Mouse (Mus musculus): ENCODE measurements around the gene Ms4a6b. TPM values are rescaled to one million over a fixed set of nuclear protein-coding genes. Genes with fewer than 3 reads are reported as not detected.
"Not testable (repeated sequence)": the region's sequence is repeated elsewhere in the genome, so short reads cannot be mapped to it uniquely, and the experiment has no call there.

Gene Ms4a6b
- polyA plus RNA-seq, 1 experiment from 2014 or later = 7.7 TPM

GRCm38 (mm10) chr19:11513458-11513857 is 2.9 kb upstream of the Ms4a6b start:
- Histone ChIP-seq H3K4me2 (ENCODE audit: low read length) (no peak overlapping the region), H3K4me3 (ENCODE audit: low read depth, low read length) (no peak overlapping the region), H3K9ac (ENCODE audit: low read length) (no peak overlapping the region), H3K4me1 (replicated peaks; ENCODE audit: control insufficient read depth, insufficient read depth, low read length) (no peaks in the 10 kb centered on the region), H3K9me3 (ENCODE audit: control insufficient read depth, low read length) (no peaks in the 10 kb centered on the region), H3K27ac (ENCODE audit: low read depth) (no peak overlapping the region), H3K27me3 (replicated peaks; ENCODE audit: control insufficient read depth, insufficient read depth, low read length) (no peaks in the 10 kb centered on the region), H3K36me3 (ENCODE audit: control insufficient read depth, insufficient read depth, low read length) (no peaks in the 10 kb centered on the region)
- WGBS = 60% methylated on average over 1 of the region's 1 CpGs
- DNase-seq (ENCODE audit: low spot score) = no peak
- ATAC-seq (replicated peaks; ENCODE audit: low FRiP score, low TSS enrichment, low read depth) = no peak

GRCm38 (mm10) chr19:11516845-11517244 is 533 bp downstream of the Ms4a6b start:
- H3K27me3 ChIP-seq (replicated peaks; ENCODE audit: control insufficient read depth, insufficient read depth, low read length) = no peaks in the 10 kb centered on the region
- H3K9ac ChIP-seq (ENCODE audit: low read length) = no peak overlapping the region
- DNase-seq (ENCODE audit: low spot score) (no peak), ATAC-seq (replicated peaks; ENCODE audit: low FRiP score, low TSS enrichment, low read depth) (no peak)
- H3K27ac ChIP-seq (ENCODE audit: low read depth) = no peak overlapping the region
- no peak overlapping the region for H3K4me2 ChIP-seq (ENCODE audit: low read length)
- H3K36me3 ChIP-seq (ENCODE audit: control insufficient read depth, insufficient read depth, low read length) = no peaks in the 10 kb centered on the region
- H3K4me1 ChIP-seq (replicated peaks; ENCODE audit: control insufficient read depth, insufficient read depth, low read length) = no peaks in the 10 kb centered on the region
- WGBS = 61% methylated on average over 4 of the region's 4 CpGs
- H3K9me3 ChIP-seq (ENCODE audit: control insufficient read depth, low read length) = no peaks in the 10 kb centered on the region
- H3K4me3 ChIP-seq (ENCODE audit: low read depth, low read length) = no peak overlapping the region

GRCm38 (mm10) chr19:11517373-11517772 is 1.1 kb downstream of the Ms4a6b start:
- not testable (repeated sequence) for H3K27me3 ChIP-seq (replicated peaks; ENCODE audit: control insufficient read depth, insufficient read depth, low read length); ATAC-seq (replicated peaks; ENCODE audit: low FRiP score, low TSS enrichment, low read depth); DNase-seq (ENCODE audit: low spot score); H3K4me2 ChIP-seq (ENCODE audit: low read length); H3K4me1 ChIP-seq (replicated peaks; ENCODE audit: control insufficient read depth, insufficient read depth, low read length); H3K9me3 ChIP-seq (ENCODE audit: control insufficient read depth, low read length); H3K4me3 ChIP-seq (ENCODE audit: low read depth, low read length); H3K36me3 ChIP-seq (ENCODE audit: control insufficient read depth, insufficient read depth, low read length); H3K27ac ChIP-seq (ENCODE audit: low read depth); H3K9ac ChIP-seq (ENCODE audit: low read length)
- 35% methylated on average over 1 of the region's 1 CpGs for WGBS

GRCm38 (mm10) chr19:11518356-11518755 is 2.0 kb downstream of the Ms4a6b start:
- not testable (repeated sequence) for H3K36me3 ChIP-seq (ENCODE audit: control insufficient read depth, insufficient read depth, low read length); DNase-seq (ENCODE audit: low spot score); H3K27ac ChIP-seq (ENCODE audit: low read depth); H3K4me2 ChIP-seq (ENCODE audit: low read length); H3K4me1 ChIP-seq (replicated peaks; ENCODE audit: control insufficient read depth, insufficient read depth, low read length); H3K4me3 ChIP-seq (ENCODE audit: low read depth, low read length); H3K9ac ChIP-seq (ENCODE audit: low read length); H3K9me3 ChIP-seq (ENCODE audit: control insufficient read depth, low read length); ATAC-seq (replicated peaks; ENCODE audit: low FRiP score, low TSS enrichment, low read depth); H3K27me3 ChIP-seq (replicated peaks; ENCODE audit: control insufficient read depth, insufficient read depth, low read length)
- 76% methylated on average over 2 of the region's 2 CpGs for WGBS

- WGBS = 88% methylated on average over 3 of the region's 3 CpGs
- Histone ChIP-seq H3K9ac (ENCODE audit: low read length) (no peak overlapping the region), H3K27ac (ENCODE audit: low read depth) (no peak overlapping the region), H3K9me3 (ENCODE audit: control insufficient read depth, low read length) (no peaks in the 10 kb centered on the region), H3K4me2 (ENCODE audit: low read length) (no peak overlapping the region), H3K4me3 (ENCODE audit: low read depth, low read length) (no peak overlapping the region), H3K27me3 (replicated peaks; ENCODE audit: control insufficient read depth, insufficient read depth, low read length) (no peaks in the 10 kb centered on the region), H3K4me1 (replicated peaks; ENCODE audit: control insufficient read depth, insufficient read depth, low read length) (no peaks in the 10 kb centered on the region), H3K36me3 (ENCODE audit: control insufficient read depth, insufficient read depth, low read length) (no peaks in the 10 kb centered on the region)
- DNase-seq (ENCODE audit: low spot score) = no peak
- ATAC-seq (replicated peaks; ENCODE audit: low FRiP score, low TSS enrichment, low read depth) = no peak
Measured at GRCm38 (mm10) chr19:11520146-11520545, 3.8 kb downstream of the Ms4a6b start.

GRCm38 (mm10) chr19:11533421-11533820 is 17.1 kb downstream of the Ms4a6b start:
- no peak overlapping the region for H3K4me3 ChIP-seq (ENCODE audit: low read depth, low read length)
- no peak overlapping the region for H3K9ac ChIP-seq (ENCODE audit: low read length)
- no peaks in the 10 kb centered on the region for H3K27me3 ChIP-seq (replicated peaks; ENCODE audit: control insufficient read depth, insufficient read depth, low read length)
- DNase-seq (ENCODE audit: low spot score) (no peak), ATAC-seq (replicated peaks; ENCODE audit: low FRiP score, low TSS enrichment, low read depth) (no peak)
- no peak overlapping the region for H3K4me2 ChIP-seq (ENCODE audit: low read length)
- 82% methylated on average over 1 of the region's 1 CpGs for WGBS
- H3K36me3 ChIP-seq (ENCODE audit: control insufficient read depth, insufficient read depth, low read length) = no peaks in the 10 kb centered on the region
- no peaks in the 10 kb centered on the region for H3K9me3 ChIP-seq (ENCODE audit: control insufficient read depth, low read length)
- H3K27ac ChIP-seq (ENCODE audit: low read depth) = no peak overlapping the region
- H3K4me1 ChIP-seq (replicated peaks; ENCODE audit: control insufficient read depth, insufficient read depth, low read length) = no peaks in the 10 kb centered on the region

- DNase-seq (ENCODE audit: low spot score) (no peak), ATAC-seq (replicated peaks; ENCODE audit: low FRiP score, low TSS enrichment, low read depth) (no peak)
- Histone ChIP-seq H3K9ac (ENCODE audit: low read length) (no peak overlapping the region), H3K36me3 (ENCODE audit: control insufficient read depth, insufficient read depth, low read length) (no peaks in the 10 kb centered on the region), H3K27me3 (replicated peaks; ENCODE audit: control insufficient read depth, insufficient read depth, low read length) (no peaks in the 10 kb centered on the region), H3K4me2 (ENCODE audit: low read length) (no peak overlapping the region), H3K4me3 (ENCODE audit: low read depth, low read length) (no peak overlapping the region), H3K27ac (ENCODE audit: low read depth) (no peak overlapping the region), H3K9me3 (ENCODE audit: control insufficient read depth, low read length) (no peaks in the 10 kb centered on the region), H3K4me1 (replicated peaks; ENCODE audit: control insufficient read depth, insufficient read depth, low read length) (no peaks in the 10 kb centered on the region)
- WGBS = 32% methylated on average over 2 of the region's 2 CpGs
Measured at GRCm38 (mm10) chr19:11533888-11534445, 17.7 kb downstream of the Ms4a6b start.

GRCm38 (mm10) chr19:11536593-11536992 is 20.3 kb downstream of the Ms4a6b start, which contains the start of gene Ms4a4d:
Ms4a4d (plus strand) TSS chr19:11536801.
- no peak within 1 kb of the TSS for H3K9ac ChIP-seq (ENCODE audit: low read length)
- H3K27me3 ChIP-seq (replicated peaks; ENCODE audit: control insufficient read depth, insufficient read depth, low read length) = no peaks in the 10 kb centered on the region
- H3K9me3 ChIP-seq (ENCODE audit: control insufficient read depth, low read length) = no peaks in the 10 kb centered on the region
- no peak within 1 kb of the TSS for H3K4me3 ChIP-seq (ENCODE audit: low read depth, low read length)
- DNase-seq (ENCODE audit: low spot score) (no peak), ATAC-seq (replicated peaks; ENCODE audit: low FRiP score, low TSS enrichment, low read depth) (no peak)
- H3K27ac ChIP-seq (ENCODE audit: low read depth) = no peak within 1 kb of the TSS
- no peaks in the 10 kb centered on the region for H3K4me1 ChIP-seq (replicated peaks; ENCODE audit: control insufficient read depth, insufficient read depth, low read length)
- 11% methylated on average over 7 of the region's 7 CpGs for WGBS
- H3K4me2 ChIP-seq (ENCODE audit: low read length) = no peak within 1 kb of the TSS
- H3K36me3 ChIP-seq (ENCODE audit: control insufficient read depth, insufficient read depth, low read length) = no peaks in the 10 kb centered on the region

GRCm38 (mm10) chr19:11537336-11537735 is 21.0 kb downstream of the Ms4a6b start:
- no peak for DNase-seq (ENCODE audit: low spot score)
- no peak overlapping the region for H3K9ac ChIP-seq (ENCODE audit: low read length)

More at GRCm38 (mm10) chr19:11537336-11537735, 21.0 kb downstream of the Ms4a6b start:
- 28% methylated on average over 2 of the region's 2 CpGs for WGBS
- Histone ChIP-seq H3K9me3 (ENCODE audit: control insufficient read depth, low read length) (no peaks in the 10 kb centered on the region), H3K4me2 (ENCODE audit: low read length) (no peak overlapping the region), H3K27me3 (replicated peaks; ENCODE audit: control insufficient read depth, insufficient read depth, low read length) (no peaks in the 10 kb centered on the region), H3K4me1 (replicated peaks; ENCODE audit: control insufficient read depth, insufficient read depth, low read length) (no peaks in the 10 kb centered on the region), H3K36me3 (ENCODE audit: control insufficient read depth, insufficient read depth, low read length) (no peaks in the 10 kb centered on the region), H3K27ac (ENCODE audit: low read depth) (no peak overlapping the region), H3K4me3 (ENCODE audit: low read depth, low read length) (no peak overlapping the region)
- no peak for ATAC-seq (replicated peaks; ENCODE audit: low FRiP score, low TSS enrichment, low read depth)
